Mouse (Mus musculus): Measurements from ENCODE around the gene Fbf1. TPM values are rescaled to one million over a fixed set of nuclear protein-coding genes. Genes with fewer than 3 reads are reported as not detected.

Gene Fbf1
- polyA plus RNA-seq, 1 experiment from 2014 or later, result 3.7 TPM

- ATAC-seq, result no peak
- Histone ChIP-seq H3K4me2 (replicated peaks; ENCODE audit: low read depth) (peak overlapping the region; percentile 83), H3K36me3 (ENCODE audit: control insufficient read depth, insufficient read depth) (peaks cover 27% of the 10 kb centered on the region; the same call in 1 of the 2 replicates), H3K4me1 (replicated peaks; ENCODE audit: control insufficient read depth, insufficient read depth, low read length) (no peaks in the 10 kb centered on the region), H3K27ac (ENCODE audit: low read depth, low read length) (peak overlapping the region; percentile 17), H3K9me3 (ENCODE audit: control insufficient read depth) (no peaks in the 10 kb centered on the region), H3K27me3 (replicated peaks; ENCODE audit: control insufficient read depth, insufficient read depth, low read length) (no peaks in the 10 kb centered on the region), H3K9ac (ENCODE audit: low read depth, low read length) (peak overlapping the region; percentile 51), H3K4me3 (ENCODE audit: low read depth, low read length) (peak overlapping the region; percentile 89)
- 1% methylated on average over 20 of the region's 20 CpGs for WGBS
- no peak for TF ChIP-seq CTCF (IDR thresholded peaks at IDR 0.05; ENCODE audit: low read depth)
These were observed 29.9 kb downstream of the Fbf1 start for GRCm38 (mm10) chr11:116138096-116138467.

- no peak overlapping the region for H3K27ac ChIP-seq (ENCODE audit: low read depth, low read length)
- H3K27me3 ChIP-seq (replicated peaks; ENCODE audit: control insufficient read depth, insufficient read depth, low read length), result no peaks in the 10 kb centered on the region
- WGBS, result 89% methylated on average over 10 of the region's 10 CpGs
- H3K4me1 ChIP-seq (replicated peaks; ENCODE audit: control insufficient read depth, insufficient read depth, low read length), result peaks cover 6% of the 10 kb centered on the region
- H3K36me3 ChIP-seq (ENCODE audit: control insufficient read depth, insufficient read depth), result peaks cover 26% of the 10 kb centered on the region; the same call in 1 of the 2 replicates
- no peak for TF ChIP-seq CTCF (IDR thresholded peaks at IDR 0.05; ENCODE audit: low read depth)
- ATAC-seq, result no peak
- no peak overlapping the region for H3K9ac ChIP-seq (ENCODE audit: low read depth, low read length)
- no peak overlapping the region for H3K4me3 ChIP-seq (ENCODE audit: low read depth, low read length)
- no peak overlapping the region for H3K4me2 ChIP-seq (replicated peaks; ENCODE audit: low read depth)
- no peaks in the 10 kb centered on the region for H3K9me3 ChIP-seq (ENCODE audit: control insufficient read depth)
These were observed 33.8 kb downstream of the Fbf1 start for GRCm38 (mm10) chr11:116134171-116134570.

DNA sequence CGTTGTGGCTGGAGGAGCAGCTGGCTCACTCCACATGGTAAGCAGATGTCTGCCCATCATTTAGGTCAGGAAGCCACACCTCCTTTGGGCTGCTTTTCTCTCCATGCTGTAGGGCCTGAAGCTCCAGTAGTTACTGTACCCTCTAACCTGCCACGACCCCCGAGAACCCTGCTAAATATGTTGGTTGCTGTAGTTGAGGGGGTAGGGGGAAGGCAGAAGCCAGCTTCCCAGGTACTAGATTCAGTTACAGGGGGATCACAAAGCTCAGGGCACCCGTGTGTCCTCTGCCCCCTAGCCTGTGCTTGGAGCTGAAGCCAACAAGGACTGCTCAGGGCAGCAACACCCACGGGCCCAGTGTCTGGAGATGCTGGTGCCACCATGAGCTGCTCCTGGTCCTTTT, 34.5 kb downstream of the Fbf1 start:
- no peaks in the 10 kb centered on the region for H3K9me3 ChIP-seq (ENCODE audit: control insufficient read depth)
- no peak overlapping the region for H3K4me3 ChIP-seq (ENCODE audit: low read depth, low read length)
- H3K4me1 ChIP-seq (replicated peaks; ENCODE audit: control insufficient read depth, insufficient read depth, low read length), result peaks cover 8% of the 10 kb centered on the region
- H3K9ac ChIP-seq (ENCODE audit: low read depth, low read length), result no peak overlapping the region
- no peaks in the 10 kb centered on the region for H3K27me3 ChIP-seq (replicated peaks; ENCODE audit: control insufficient read depth, insufficient read depth, low read length)
- TF ChIP-seq CTCF (IDR thresholded peaks at IDR 0.05; ENCODE audit: low read depth), result no peak
- no peak overlapping the region for H3K27ac ChIP-seq (ENCODE audit: low read depth, low read length)
- H3K36me3 ChIP-seq (ENCODE audit: control insufficient read depth, insufficient read depth), result peaks cover 26% of the 10 kb centered on the region; the same call in 1 of the 2 replicates
- no peak for ATAC-seq
- 72% methylated on average over 5 of the region's 5 CpGs for WGBS
- no peak overlapping the region for H3K4me2 ChIP-seq (replicated peaks; ENCODE audit: low read depth)

DNA sequence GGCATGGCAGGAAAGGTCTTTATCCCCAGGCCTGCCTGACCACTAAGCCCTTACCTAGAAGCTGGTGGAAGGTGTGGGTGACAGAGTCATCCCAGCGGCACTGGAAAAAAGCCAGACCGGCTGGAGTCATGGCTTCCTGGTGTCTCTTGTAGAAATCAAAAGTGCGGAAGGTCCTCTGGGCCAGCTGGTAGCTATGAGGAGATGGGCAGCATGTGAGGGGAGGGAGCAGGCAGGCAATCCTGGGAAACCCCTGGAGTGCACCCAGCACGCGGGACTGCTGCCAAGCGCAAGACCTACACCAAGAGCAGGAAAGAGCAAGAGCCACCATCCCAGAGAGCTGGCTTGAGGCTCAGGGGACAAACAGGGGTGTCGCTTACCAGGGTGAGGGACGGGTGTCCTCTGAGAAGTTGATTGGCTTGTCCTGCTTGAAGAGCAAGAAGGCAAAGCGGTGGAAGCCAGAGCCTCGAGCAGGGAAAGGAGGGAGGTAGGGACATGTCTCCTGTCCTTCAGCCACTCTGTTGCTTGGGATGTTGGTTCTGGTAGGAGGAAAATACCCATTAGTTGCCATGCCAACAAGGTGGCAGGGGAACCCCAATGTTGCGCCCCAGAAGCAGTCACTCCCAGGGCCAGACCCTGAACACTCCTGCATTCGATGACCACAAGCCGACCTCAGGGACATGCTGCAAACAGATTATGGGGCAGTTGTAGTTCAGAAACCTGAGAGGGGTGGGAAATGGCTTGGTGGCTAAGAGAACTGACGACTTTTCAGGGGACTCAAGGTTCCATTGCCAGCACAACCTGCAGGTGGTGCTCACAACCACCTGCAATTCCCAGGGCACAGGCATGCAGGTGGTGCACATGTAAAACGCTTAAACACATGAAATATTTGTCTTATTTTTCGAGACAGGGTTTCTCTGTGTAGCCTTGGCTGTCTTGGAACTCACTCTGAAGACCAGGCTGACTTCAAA, 35.3 kb downstream of the Fbf1 start:
- Histone ChIP-seq H3K9ac (ENCODE audit: low read depth, low read length) (no peak overlapping the region), H3K4me2 (replicated peaks; ENCODE audit: low read depth) (no peak overlapping the region), H3K27me3 (replicated peaks; ENCODE audit: control insufficient read depth, insufficient read depth, low read length) (no peaks in the 10 kb centered on the region), H3K27ac (ENCODE audit: low read depth, low read length) (no peak overlapping the region), H3K9me3 (ENCODE audit: control insufficient read depth) (no peaks in the 10 kb centered on the region), H3K4me1 (replicated peaks; ENCODE audit: control insufficient read depth, insufficient read depth, low read length) (peaks cover 8% of the 10 kb centered on the region), H3K4me3 (ENCODE audit: low read depth, low read length) (no peak overlapping the region), H3K36me3 (ENCODE audit: control insufficient read depth, insufficient read depth) (peaks cover 32% of the 10 kb centered on the region; the same call in 1 of the 2 replicates)
- no peak for ATAC-seq
- TF ChIP-seq CTCF (IDR thresholded peaks at IDR 0.05; ENCODE audit: low read depth), result peak; percentile 61
- WGBS, result 82% methylated on average over 16 of the region's 16 CpGs

DNA sequence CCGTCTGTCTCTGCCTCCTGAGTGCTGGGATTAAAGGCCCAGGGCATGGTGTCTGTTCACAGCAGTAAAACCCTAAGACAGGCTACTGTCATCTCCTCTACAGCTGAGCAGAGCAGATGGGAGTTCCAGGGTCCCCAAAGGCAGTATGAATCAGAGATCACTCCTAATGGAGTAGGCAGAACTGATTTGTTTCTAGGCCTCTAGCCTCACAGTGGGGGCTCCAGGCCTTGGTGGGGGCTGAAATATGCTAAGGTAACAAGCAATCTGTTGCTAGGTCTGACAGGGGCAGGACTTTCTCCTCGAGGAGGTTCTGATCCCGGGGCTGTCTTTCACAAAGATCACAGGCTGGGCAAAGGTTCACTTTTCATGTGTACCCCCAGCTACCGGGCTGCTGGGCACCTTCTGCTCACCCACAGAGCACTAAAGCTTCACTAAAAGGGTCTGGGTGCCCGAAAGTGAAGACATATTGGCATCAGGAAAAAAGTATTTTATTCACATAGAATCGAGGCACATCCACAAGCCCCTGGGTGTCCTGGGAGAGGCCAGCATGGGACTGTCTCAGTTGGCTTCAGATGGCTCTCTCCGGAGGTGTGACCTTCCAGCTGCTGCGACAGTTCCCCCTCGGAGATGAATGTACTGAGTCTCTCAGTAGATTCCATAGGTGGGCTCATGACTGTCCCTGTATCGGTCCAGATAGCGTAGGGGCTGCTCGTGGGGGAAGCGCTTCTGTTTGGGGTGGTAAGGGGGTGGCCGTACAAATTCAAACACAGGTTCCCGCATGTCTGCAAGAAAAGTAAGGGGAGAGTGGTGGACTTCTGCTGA, 36.4 kb downstream of the Fbf1 start:
- Histone ChIP-seq H3K27ac (ENCODE audit: low read depth, low read length) (peak overlapping the region; percentile 97), H3K4me1 (replicated peaks; ENCODE audit: control insufficient read depth, insufficient read depth, low read length) (peaks cover 8% of the 10 kb centered on the region), H3K9me3 (ENCODE audit: control insufficient read depth) (no peaks in the 10 kb centered on the region), H3K9ac (ENCODE audit: low read depth, low read length) (peak overlapping the region; percentile 74; the same call in 1 of the 2 replicates), H3K36me3 (ENCODE audit: control insufficient read depth, insufficient read depth) (peaks cover 40% of the 10 kb centered on the region; the same call in 1 of the 2 replicates), H3K4me3 (ENCODE audit: low read depth, low read length) (peak overlapping the region; percentile 62), H3K4me2 (replicated peaks; ENCODE audit: low read depth) (peak overlapping the region; percentile 76), H3K27me3 (replicated peaks; ENCODE audit: control insufficient read depth, insufficient read depth, low read length) (no peaks in the 10 kb centered on the region)
- no peak for ATAC-seq
- WGBS, result 74% methylated on average over 15 of the region's 15 CpGs
- TF ChIP-seq CTCF (IDR thresholded peaks at IDR 0.05; ENCODE audit: low read depth), result no peak
